Mouse (Mus musculus): ENCODE measurements around the gene Gnptab. TPM values are rescaled to one million over a fixed set of nuclear protein-coding genes. Genes with fewer than 3 reads are reported as not detected.
A peak's percentile ranks its signal among the peaks of the same experiment; 100 is the strongest.

Gene Gnptab
- polyA plus RNA-seq, 1 experiment from 2014 or later: 6.8 TPM

DNA sequence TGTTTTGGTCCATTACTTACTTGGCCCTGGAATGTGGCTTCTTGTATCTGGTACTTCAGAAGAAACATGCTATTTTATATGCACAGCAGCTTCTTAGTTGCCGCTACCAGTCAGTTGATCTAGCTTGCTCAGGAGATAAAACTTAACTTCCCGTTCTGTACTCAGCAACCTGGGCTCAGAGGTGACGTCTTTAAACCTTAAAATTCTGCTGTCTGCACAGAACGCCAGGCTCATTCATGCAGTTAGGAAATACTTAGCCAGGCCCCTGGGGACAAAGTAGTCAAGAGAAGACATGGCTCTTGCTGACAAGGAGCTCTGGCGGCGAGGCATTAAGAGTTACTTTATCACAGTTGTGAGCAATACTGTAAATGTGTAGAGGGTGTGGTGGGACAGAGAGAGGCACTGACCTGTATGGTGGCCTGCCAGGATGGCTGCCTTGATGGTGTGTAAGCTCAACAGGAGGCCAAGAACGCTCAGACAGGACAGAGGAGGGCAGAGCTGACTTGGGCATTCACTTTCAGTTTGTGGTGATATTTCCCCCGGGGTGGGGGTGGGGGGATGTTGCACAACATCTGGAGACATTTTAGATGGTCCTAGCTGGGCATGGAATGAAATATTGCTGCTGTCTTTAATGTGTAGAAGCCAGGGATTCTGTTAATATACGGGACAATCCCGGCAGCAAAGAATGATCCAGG is 11.3 kb downstream of the Gnptab start:
- Histone ChIP-seq H3K4me3 (no peak overlapping the region), H3K9me3 (no peaks in the 10 kb centered on the region), H3K9ac (peak overlapping the region; percentile 12; the same call in 1 of the 2 replicates), H3K27ac (replicated peaks) (0 out of 2 replicates have a peak overlapping the region, but pooled peaks have one; percentile 5), H3K4me2 (peak overlapping the region; percentile 24), H3K4me1 (peaks cover 30% of the 10 kb centered on the region), H3K36me3 (no peaks in the 10 kb centered on the region), H3K27me3 (replicated peaks) (no peaks in the 10 kb centered on the region)
- no peak for ATAC-seq (ENCODE audit: extremely low read depth, insufficient number of reproducible peaks, low FRiP score, low TSS enrichment)
- 44% methylated on average over 10 of the region's 10 CpGs for WGBS

- Histone ChIP-seq H3K4me3 (no peak overlapping the region), H3K9me3 (no peaks in the 10 kb centered on the region), H3K27ac (replicated peaks) (no peak overlapping the region), H3K27me3 (replicated peaks) (no peaks in the 10 kb centered on the region), H3K4me1 (peaks cover 19% of the 10 kb centered on the region), H3K9ac (no peak overlapping the region), H3K36me3 (no peaks in the 10 kb centered on the region), H3K4me2 (no peak overlapping the region)
- WGBS: 92% methylated on average over 9 of the region's 9 CpGs
- ATAC-seq (ENCODE audit: extremely low read depth, insufficient number of reproducible peaks, low FRiP score, low TSS enrichment): no peak
Measured at GRCm38 (mm10) chr10:88391495-88391894, 12.6 kb downstream of the Gnptab start.

DNA sequence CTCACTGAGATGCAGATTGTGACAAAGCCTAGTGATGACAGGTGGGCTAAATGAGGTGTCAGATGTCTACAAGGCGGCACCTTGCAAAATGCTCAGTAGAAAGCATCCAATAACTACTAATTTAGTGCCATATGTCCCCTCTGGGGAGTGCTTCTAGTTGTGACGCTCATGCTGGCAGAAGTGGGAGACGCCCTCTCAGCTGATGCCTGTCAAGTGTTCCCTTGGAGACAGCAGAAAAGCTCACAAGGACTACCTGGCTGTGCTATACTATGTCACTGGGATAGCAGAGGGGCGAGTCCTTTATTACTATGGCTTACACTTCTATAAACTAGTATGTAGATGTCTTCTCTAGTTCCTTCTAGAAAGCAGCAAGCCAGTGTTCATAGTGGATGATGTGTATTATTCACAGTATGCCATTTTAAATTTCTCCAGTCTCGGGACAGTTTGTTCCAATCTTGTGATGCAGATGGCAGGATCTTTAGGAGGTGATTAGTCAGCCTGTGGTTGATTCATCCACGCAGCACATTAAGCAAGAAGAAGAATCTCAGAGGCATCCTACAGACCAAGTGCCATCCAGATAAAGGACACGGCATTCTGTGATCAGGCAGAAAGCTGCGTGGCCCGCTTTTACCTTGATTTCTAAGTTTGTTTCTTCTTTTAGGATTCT is 13.4 kb downstream of the Gnptab start:
- peaks cover 19% of the 10 kb centered on the region for H3K4me1 ChIP-seq
- ATAC-seq (ENCODE audit: extremely low read depth, insufficient number of reproducible peaks, low FRiP score, low TSS enrichment): no peak
- no peak overlapping the region for H3K4me2 ChIP-seq
- H3K9ac ChIP-seq: no peak overlapping the region
- H3K27me3 ChIP-seq (replicated peaks): no peaks in the 10 kb centered on the region
- H3K36me3 ChIP-seq: no peaks in the 10 kb centered on the region
- H3K9me3 ChIP-seq: no peaks in the 10 kb centered on the region
- no peak overlapping the region for H3K4me3 ChIP-seq
- WGBS: 81% methylated on average over 9 of the region's 9 CpGs
- H3K27ac ChIP-seq (replicated peaks): no peak overlapping the region

DNA sequence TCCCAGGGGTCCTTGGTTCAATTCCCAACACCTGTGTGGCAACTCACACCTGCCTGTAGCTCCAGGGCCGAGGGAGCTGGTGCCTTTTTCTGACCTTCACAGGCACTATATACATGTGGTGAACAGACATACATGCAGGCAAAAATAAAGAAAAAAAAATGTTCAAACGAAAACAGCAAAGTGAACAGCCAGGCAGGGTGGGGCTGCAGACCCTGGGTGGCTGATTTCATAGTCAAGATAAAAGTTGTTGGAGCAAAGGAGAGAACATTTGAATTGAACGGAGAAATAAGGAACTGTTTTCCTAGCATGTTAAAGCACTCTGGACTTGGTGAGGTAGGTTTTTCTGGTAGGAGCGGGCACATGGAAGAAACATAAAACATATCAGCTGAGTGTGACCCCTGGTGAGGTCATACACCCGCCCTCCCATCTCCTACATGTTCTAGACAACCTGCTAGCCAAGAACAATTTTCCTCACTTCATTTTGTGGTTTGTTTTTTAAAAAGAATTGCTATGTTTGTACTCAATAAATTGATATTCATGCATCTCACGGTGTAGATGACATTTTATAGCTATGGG is 19.8 kb downstream of the Gnptab start:
- Histone ChIP-seq H3K36me3 (peaks cover 14% of the 10 kb centered on the region), H3K9ac (no peak overlapping the region), H3K9me3 (no peaks in the 10 kb centered on the region), H3K4me2 (no peak overlapping the region), H3K4me1 (no peaks in the 10 kb centered on the region), H3K27me3 (replicated peaks) (no peaks in the 10 kb centered on the region), H3K4me3 (no peak overlapping the region), H3K27ac (replicated peaks) (no peak overlapping the region)
- WGBS: 77% methylated on average over 6 of the region's 6 CpGs
- no peak for ATAC-seq (ENCODE audit: extremely low read depth, insufficient number of reproducible peaks, low FRiP score, low TSS enrichment)

GRCm38 (mm10) chr10:88399271-88399670 is 20.3 kb downstream of the Gnptab start:
- WGBS: 82% methylated on average over 5 of the region's 5 CpGs
- no peak overlapping the region for H3K4me2 ChIP-seq
- H3K9ac ChIP-seq: no peak overlapping the region
- ATAC-seq (ENCODE audit: extremely low read depth, insufficient number of reproducible peaks, low FRiP score, low TSS enrichment): no peak
- H3K36me3 ChIP-seq: peaks cover 14% of the 10 kb centered on the region
- H3K9me3 ChIP-seq: no peaks in the 10 kb centered on the region
- H3K27me3 ChIP-seq (replicated peaks): no peaks in the 10 kb centered on the region
- H3K27ac ChIP-seq (replicated peaks): no peak overlapping the region
- H3K4me3 ChIP-seq: no peak overlapping the region
- no peaks in the 10 kb centered on the region for H3K4me1 ChIP-seq

GRCm38 (mm10) chr10:88403021-88403420 is 24.1 kb downstream of the Gnptab start:
- 87% methylated on average over 4 of the region's 4 CpGs for WGBS
- Histone ChIP-seq H3K4me2 (no peak overlapping the region), H3K27me3 (replicated peaks) (no peaks in the 10 kb centered on the region), H3K9me3 (no peaks in the 10 kb centered on the region), H3K9ac (no peak overlapping the region), H3K4me1 (peaks cover 10% of the 10 kb centered on the region), H3K4me3 (no peak overlapping the region), H3K36me3 (peaks cover 14% of the 10 kb centered on the region), H3K27ac (replicated peaks) (no peak overlapping the region)
- no peak for ATAC-seq (ENCODE audit: extremely low read depth, insufficient number of reproducible peaks, low FRiP score, low TSS enrichment)

DNA sequence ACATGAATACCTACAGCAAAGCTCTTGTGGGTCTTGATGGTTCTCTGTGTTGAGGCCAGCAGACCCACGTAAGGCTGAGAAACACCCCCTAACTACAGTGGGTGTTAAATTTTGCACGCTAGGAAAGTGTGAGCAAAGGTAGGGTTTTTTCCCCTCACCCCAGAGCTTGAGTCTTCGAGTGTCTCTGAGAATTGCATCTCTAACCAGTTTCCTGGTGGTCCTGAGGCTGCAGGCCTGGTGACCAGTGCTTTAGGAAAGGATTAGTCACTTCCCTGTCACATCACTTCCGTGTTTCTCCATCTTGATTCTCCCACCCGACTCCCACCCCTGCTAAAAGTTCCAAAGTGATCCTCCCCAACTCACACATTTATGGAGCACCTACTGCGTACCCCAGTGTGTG is 25.3 kb downstream of the Gnptab start:
- Histone ChIP-seq H3K27ac (replicated peaks) (no peak overlapping the region), H3K9ac (no peak overlapping the region), H3K4me3 (no peak overlapping the region), H3K4me1 (peaks cover 13% of the 10 kb centered on the region), H3K36me3 (peaks cover 14% of the 10 kb centered on the region), H3K4me2 (no peak overlapping the region), H3K9me3 (no peaks in the 10 kb centered on the region), H3K27me3 (replicated peaks) (no peaks in the 10 kb centered on the region)
- WGBS: 77% methylated on average over 6 of the region's 6 CpGs
- ATAC-seq (ENCODE audit: extremely low read depth, insufficient number of reproducible peaks, low FRiP score, low TSS enrichment): no peak

GRCm38 (mm10) chr10:88405812-88406211 is 26.9 kb downstream of the Gnptab start:
- no peak overlapping the region for H3K27ac ChIP-seq (replicated peaks)
- no peak for ATAC-seq (ENCODE audit: extremely low read depth, insufficient number of reproducible peaks, low FRiP score, low TSS enrichment)
- H3K4me1 ChIP-seq: peaks cover 20% of the 10 kb centered on the region
- no peak overlapping the region for H3K4me3 ChIP-seq
- peaks cover 14% of the 10 kb centered on the region for H3K36me3 ChIP-seq
- H3K27me3 ChIP-seq (replicated peaks): no peaks in the 10 kb centered on the region
- H3K9me3 ChIP-seq: no peaks in the 10 kb centered on the region
- WGBS: 73% methylated on average over 7 of the region's 7 CpGs
- H3K4me2 ChIP-seq: no peak overlapping the region
- no peak overlapping the region for H3K9ac ChIP-seq

DNA sequence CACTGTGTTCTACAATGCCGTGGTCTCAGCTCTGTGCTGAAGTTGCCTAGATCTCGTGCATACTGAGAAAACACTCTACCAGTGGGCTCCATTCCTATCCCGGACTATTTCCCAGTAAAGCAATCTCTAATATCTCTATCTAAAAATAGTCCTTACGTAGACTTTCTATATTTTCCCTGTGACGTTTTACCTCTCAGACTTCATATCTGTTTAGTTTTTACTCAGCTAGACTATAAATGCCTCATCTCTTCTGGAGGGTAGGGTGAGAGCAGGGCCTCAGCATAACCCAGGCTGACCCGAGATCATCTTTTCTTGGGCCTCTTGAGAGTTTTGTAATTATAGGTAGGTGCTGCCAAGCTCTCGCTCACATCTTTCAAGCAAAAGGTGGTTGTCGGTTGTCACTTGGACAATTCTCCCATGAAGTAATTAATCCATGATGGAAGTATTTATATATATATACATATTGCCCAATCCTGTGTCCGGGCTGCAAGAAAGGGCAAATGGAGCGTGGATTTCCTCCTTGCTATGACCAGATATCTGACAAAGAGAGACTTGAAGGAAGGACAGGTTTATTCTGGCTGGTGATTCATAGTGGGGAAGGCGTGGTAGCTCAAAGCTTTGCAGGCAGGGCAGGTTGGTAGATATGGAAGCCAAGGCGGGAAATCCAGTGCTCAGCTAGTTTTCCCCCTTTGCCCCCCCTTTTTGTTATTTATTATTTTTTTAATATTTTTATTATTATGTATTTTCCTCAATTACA is 29.1 kb downstream of the Gnptab start:
- Histone ChIP-seq H3K4me3 (no peak overlapping the region), H3K27ac (replicated peaks) (no peak overlapping the region), H3K4me2 (no peak overlapping the region), H3K27me3 (replicated peaks) (no peaks in the 10 kb centered on the region), H3K9me3 (no peaks in the 10 kb centered on the region), H3K9ac (no peak overlapping the region), H3K4me1 (peaks cover 25% of the 10 kb centered on the region), H3K36me3 (no peaks in the 10 kb centered on the region)
- ATAC-seq (ENCODE audit: extremely low read depth, insufficient number of reproducible peaks, low FRiP score, low TSS enrichment): no peak
- WGBS: 76% methylated on average over 12 of the region's 12 CpGs

DNA sequence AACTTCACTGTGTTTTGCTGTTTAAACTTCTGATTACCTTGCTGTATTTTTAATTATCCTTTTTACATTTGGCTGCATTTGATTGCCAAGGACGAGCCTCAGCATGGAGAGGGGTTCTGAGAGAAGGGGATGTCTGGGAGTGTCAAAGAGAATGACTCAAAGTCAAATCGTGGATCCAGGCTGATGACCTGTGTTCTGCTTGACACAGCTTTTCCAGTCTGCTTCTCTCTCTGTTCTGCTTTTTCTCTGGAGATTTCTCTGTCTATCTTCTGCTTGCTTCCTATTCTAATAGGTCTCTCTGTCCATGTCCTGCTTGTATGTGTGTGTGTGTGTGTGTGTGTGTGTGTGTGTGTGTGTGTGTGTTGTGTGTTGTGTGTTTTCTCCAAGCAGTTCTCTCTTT is 30.8 kb downstream of the Gnptab start:
- peaks cover 25% of the 10 kb centered on the region for H3K4me1 ChIP-seq
- H3K9me3 ChIP-seq: no peaks in the 10 kb centered on the region
- H3K27ac ChIP-seq (replicated peaks): no peak overlapping the region
- ATAC-seq (ENCODE audit: extremely low read depth, insufficient number of reproducible peaks, low FRiP score, low TSS enrichment): no peak
- no peak overlapping the region for H3K4me3 ChIP-seq
- H3K4me2 ChIP-seq: no peak overlapping the region
- H3K36me3 ChIP-seq: peaks cover 5% of the 10 kb centered on the region; the same call in 1 of the 2 replicates
- WGBS: 55% methylated on average over 2 of the region's 2 CpGs
- H3K9ac ChIP-seq: no peak overlapping the region
- no peaks in the 10 kb centered on the region for H3K27me3 ChIP-seq (replicated peaks)

DNA sequence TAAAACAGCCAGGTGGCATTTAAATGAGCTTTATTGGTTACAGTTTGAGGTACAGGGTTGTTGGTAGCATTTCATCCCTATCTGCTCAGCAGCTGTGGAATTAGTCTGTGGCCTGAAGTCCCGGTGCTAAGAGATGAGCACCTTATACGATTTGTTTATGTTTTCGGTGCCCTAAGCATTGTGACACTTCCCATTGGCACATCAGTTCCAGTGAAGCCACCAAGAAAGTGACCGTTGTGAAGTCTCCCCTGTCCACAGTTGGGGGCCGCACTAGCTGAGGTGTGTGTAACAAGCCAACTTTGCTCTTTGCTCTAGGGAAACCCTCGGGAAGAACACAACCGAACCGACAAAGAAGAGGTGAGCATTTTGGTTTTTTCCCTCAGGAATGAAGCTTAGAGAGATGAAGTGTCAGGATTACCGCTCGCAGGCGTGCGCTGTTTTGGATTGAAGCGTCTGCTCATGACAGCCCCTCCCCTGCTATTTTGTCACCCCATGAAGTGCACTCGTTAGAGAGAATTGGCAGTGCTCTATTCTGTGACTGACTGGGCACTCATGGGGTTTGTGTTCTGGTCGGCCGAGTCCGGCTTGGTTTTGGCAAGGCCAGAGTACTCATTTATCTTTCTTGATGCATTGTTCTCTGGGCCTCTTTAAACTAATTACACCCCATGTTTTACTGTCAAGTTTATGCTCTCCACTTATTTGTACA is 33.5 kb downstream of the Gnptab start:
- Histone ChIP-seq H3K4me3 (no peak overlapping the region), H3K27ac (replicated peaks) (no peak overlapping the region), H3K9me3 (no peaks in the 10 kb centered on the region), H3K4me2 (no peak overlapping the region), H3K9ac (no peak overlapping the region), H3K36me3 (peaks cover 26% of the 10 kb centered on the region), H3K4me1 (peaks cover 20% of the 10 kb centered on the region), H3K27me3 (replicated peaks) (no peaks in the 10 kb centered on the region)
- no peak for ATAC-seq (ENCODE audit: extremely low read depth, insufficient number of reproducible peaks, low FRiP score, low TSS enrichment)
- 76% methylated on average over 17 of the region's 17 CpGs for WGBS
